Mouse (Mus musculus): ENCODE data around the gene Smtnl1. TPM values are rescaled to one million over a fixed set of nuclear protein-coding genes. Genes with fewer than 3 reads are reported as not detected.
"Not testable (repeated sequence)": the region's sequence is repeated elsewhere in the genome, so short reads cannot be mapped to it uniquely, and the experiment has no call there.

Gene Smtnl1
- polyA plus RNA-seq, 1 experiment from 2014 or later, result not detected

GRCm38 (mm10) chr2:84810526-84810885 lies 11.9 kb downstream of the Smtnl1 start:
- ATAC-seq (ENCODE audit: low FRiP score), result no peak
- peaks cover 5% of the 10 kb centered on the region; the same call in 1 of the 2 replicates for H3K4me1 ChIP-seq
- H3K36me3 ChIP-seq, result no peaks in the 10 kb centered on the region
- H3K4me2 ChIP-seq, result peak overlapping the region; percentile 52; the same call in 1 of the 2 replicates
- no peaks in the 10 kb centered on the region for H3K27me3 ChIP-seq (replicated peaks)
- H3K9ac ChIP-seq (replicated peaks), result no peak overlapping the region
- no peaks in the 10 kb centered on the region for H3K9me3 ChIP-seq (replicated peaks)
- WGBS, result 87% methylated on average over 6 of the region's 6 CpGs
- no peak overlapping the region for H3K27ac ChIP-seq (replicated peaks)
- no peak overlapping the region for H3K4me3 ChIP-seq (replicated peaks)

- Histone ChIP-seq H3K9me3 (replicated peaks) (no peaks in the 10 kb centered on the region), H3K27me3 (replicated peaks) (no peaks in the 10 kb centered on the region)
- no peak for ATAC-seq (ENCODE audit: low FRiP score)
These were observed 13.1 kb downstream of the Smtnl1 start for GRCm38 (mm10) chr2:84809330-84809729.

GRCm38 (mm10) chr2:84806546-84806945 lies 15.9 kb downstream of the Smtnl1 start:
- Histone ChIP-seq H3K27ac (replicated peaks) (no peak overlapping the region), H3K4me1 (peaks cover 5% of the 10 kb centered on the region; the same call in 1 of the 2 replicates), H3K36me3 (no peaks in the 10 kb centered on the region), H3K9ac (replicated peaks) (no peak overlapping the region), H3K9me3 (replicated peaks) (no peaks in the 10 kb centered on the region), H3K27me3 (replicated peaks) (no peaks in the 10 kb centered on the region), H3K4me2 (no peak overlapping the region), H3K4me3 (replicated peaks) (no peak overlapping the region)
- no peak for ATAC-seq (ENCODE audit: low FRiP score)
- 76% methylated on average over 5 of the region's 5 CpGs for WGBS

More at GRCm38 (mm10) chr2:84809330-84809729, 13.1 kb downstream of the Smtnl1 start:
- Histone ChIP-seq H3K4me3 (replicated peaks) (no peak overlapping the region), H3K4me2 (no peak overlapping the region), H3K36me3 (no peaks in the 10 kb centered on the region), H3K4me1 (peaks cover 5% of the 10 kb centered on the region; the same call in 1 of the 2 replicates), H3K9ac (replicated peaks) (no peak overlapping the region), H3K27ac (replicated peaks) (no peak overlapping the region)

- Histone ChIP-seq H3K27ac (replicated peaks) (no peak overlapping the region), H3K4me1 (peaks cover 5% of the 10 kb centered on the region), H3K9me3 (replicated peaks) (no peaks in the 10 kb centered on the region), H3K4me2 (no peak overlapping the region), H3K9ac (replicated peaks) (no peak overlapping the region), H3K36me3 (no peaks in the 10 kb centered on the region), H3K4me3 (replicated peaks) (no peak overlapping the region), H3K27me3 (replicated peaks) (no peaks in the 10 kb centered on the region)
- 93% methylated on average over 7 of the region's 7 CpGs for WGBS
- no peak for ATAC-seq (ENCODE audit: low FRiP score)
These were observed 18.5 kb downstream of the Smtnl1 start for GRCm38 (mm10) chr2:84803963-84804362.

- H3K4me3 ChIP-seq (replicated peaks); H3K27me3 ChIP-seq (replicated peaks); H3K4me2 ChIP-seq; ATAC-seq (ENCODE audit: low FRiP score); H3K36me3 ChIP-seq; H3K9me3 ChIP-seq (replicated peaks); H3K9ac ChIP-seq (replicated peaks); H3K27ac ChIP-seq (replicated peaks): not testable (repeated sequence)
- WGBS, result 77% methylated on average over 5 of the region's 5 CpGs
- H3K4me1 ChIP-seq, result peaks cover 15% of the 10 kb centered on the region
These were observed 21.2 kb downstream of the Smtnl1 start for GRCm38 (mm10) chr2:84801223-84801622.

GRCm38 (mm10) chr2:84800304-84800703 lies 22.1 kb downstream of the Smtnl1 start:
- 83% methylated on average over 4 of the region's 4 CpGs for WGBS

GRCm38 (mm10) chr2:84799041-84799561 lies 23.4 kb downstream of the Smtnl1 start:
- peak overlapping the region; percentile 64 for H3K9ac ChIP-seq (replicated peaks)
- WGBS, result under 1% methylated on average over 16 of the region's 16 CpGs

More at GRCm38 (mm10) chr2:84800304-84800703, 22.1 kb downstream of the Smtnl1 start:
- Histone ChIP-seq H3K4me2 (no peak overlapping the region), H3K9ac (replicated peaks) (no peak overlapping the region), H3K27ac (replicated peaks) (no peak overlapping the region), H3K4me3 (replicated peaks) (no peak overlapping the region), H3K4me1 (peaks cover 15% of the 10 kb centered on the region), H3K36me3 (no peaks in the 10 kb centered on the region), H3K27me3 (replicated peaks) (no peaks in the 10 kb centered on the region), H3K9me3 (replicated peaks) (no peaks in the 10 kb centered on the region)
- no peak for ATAC-seq (ENCODE audit: low FRiP score)

GRCm38 (mm10) chr2:84798493-84798921 lies 23.9 kb downstream of the Smtnl1 start, which contains the start of gene Ube2l6:
Ube2l6 (plus strand) TSS chr2:84798828.
- peak within 1 kb of the TSS; percentile 97 for H3K4me2 ChIP-seq
- peak within 1 kb of the TSS; percentile 64 for H3K9ac ChIP-seq (replicated peaks)
- peak within 1 kb of the TSS; percentile 66 for H3K27ac ChIP-seq (replicated peaks)
- H3K4me1 ChIP-seq, result peaks cover 15% of the 10 kb centered on the region
- H3K27me3 ChIP-seq (replicated peaks), result no peaks in the 10 kb centered on the region
- under 1% methylated on average over 21 of the region's 21 CpGs for WGBS
- peak within 1 kb of the TSS; percentile 57 for H3K4me3 ChIP-seq (replicated peaks)
- no peaks in the 10 kb centered on the region for H3K9me3 ChIP-seq (replicated peaks)
- H3K36me3 ChIP-seq, result no peaks in the 10 kb centered on the region
- peak; percentile 77 for ATAC-seq (ENCODE audit: low FRiP score)

More at GRCm38 (mm10) chr2:84799041-84799561, 23.4 kb downstream of the Smtnl1 start:
- Histone ChIP-seq H3K27ac (replicated peaks) (peak overlapping the region; percentile 66; the same call in 1 of the 2 replicates), H3K9me3 (replicated peaks) (no peaks in the 10 kb centered on the region), H3K27me3 (replicated peaks) (no peaks in the 10 kb centered on the region), H3K4me2 (peak overlapping the region; percentile 97), H3K36me3 (no peaks in the 10 kb centered on the region), H3K4me1 (peaks cover 15% of the 10 kb centered on the region), H3K4me3 (replicated peaks) (peak overlapping the region; percentile 57)
- ATAC-seq (ENCODE audit: low FRiP score), result peak; percentile 74

- 10% methylated on average over 13 of the region's 13 CpGs for WGBS
- Histone ChIP-seq H3K36me3 (no peaks in the 10 kb centered on the region), H3K27ac (replicated peaks) (peak overlapping the region; percentile 66), H3K27me3 (replicated peaks) (no peaks in the 10 kb centered on the region), H3K4me2 (peak overlapping the region; percentile 97), H3K4me3 (replicated peaks) (peak overlapping the region; percentile 57), H3K9me3 (replicated peaks) (no peaks in the 10 kb centered on the region), H3K4me1 (peaks cover 15% of the 10 kb centered on the region), H3K9ac (replicated peaks) (peak overlapping the region; percentile 64)
- ATAC-seq (ENCODE audit: low FRiP score), result peak; percentile 72
These were observed 24.5 kb downstream of the Smtnl1 start for GRCm38 (mm10) chr2:84797833-84798492.

GRCm38 (mm10) chr2:84793871-84794270 lies 28.6 kb downstream of the Smtnl1 start:
- no peak for ATAC-seq (ENCODE audit: low FRiP score)
- 88% methylated on average over 3 of the region's 3 CpGs for WGBS
- H3K4me2 ChIP-seq, result no peak overlapping the region
- no peak overlapping the region for H3K27ac ChIP-seq (replicated peaks)
- no peaks in the 10 kb centered on the region for H3K9me3 ChIP-seq (replicated peaks)
- H3K27me3 ChIP-seq (replicated peaks), result no peaks in the 10 kb centered on the region
- H3K4me1 ChIP-seq, result peaks cover 10% of the 10 kb centered on the region
- no peaks in the 10 kb centered on the region for H3K36me3 ChIP-seq
- H3K4me3 ChIP-seq (replicated peaks), result no peak overlapping the region
- no peak overlapping the region for H3K9ac ChIP-seq (replicated peaks)

- 88% methylated on average over 3 of the region's 3 CpGs for WGBS
- Histone ChIP-seq H3K9me3 (replicated peaks) (no peaks in the 10 kb centered on the region), H3K4me3 (replicated peaks) (no peak overlapping the region), H3K9ac (replicated peaks) (no peak overlapping the region), H3K4me1 (peaks cover 6% of the 10 kb centered on the region), H3K27ac (replicated peaks) (no peak overlapping the region), H3K27me3 (replicated peaks) (no peaks in the 10 kb centered on the region), H3K4me2 (no peak overlapping the region), H3K36me3 (no peaks in the 10 kb centered on the region)
- ATAC-seq (ENCODE audit: low FRiP score), result no peak
These were observed 29.3 kb downstream of the Smtnl1 start for GRCm38 (mm10) chr2:84793154-84793553.

- Histone ChIP-seq H3K9me3 (replicated peaks) (no peaks in the 10 kb centered on the region), H3K4me1 (no peaks in the 10 kb centered on the region), H3K27me3 (replicated peaks) (no peaks in the 10 kb centered on the region), H3K36me3 (no peaks in the 10 kb centered on the region), H3K4me2 (no peak overlapping the region), H3K27ac (replicated peaks) (no peak overlapping the region), H3K9ac (replicated peaks) (no peak overlapping the region), H3K4me3 (replicated peaks) (no peak overlapping the region)
- WGBS, result 84% methylated on average over 3 of the region's 3 CpGs
- no peak for ATAC-seq (ENCODE audit: low FRiP score)
These were observed 29.9 kb downstream of the Smtnl1 start for GRCm38 (mm10) chr2:84792516-84792915.
